Mouse (Mus musculus) gastrocnemius, postnatal 36 days (tissue): Measurements from ENCODE around the gene Trpm8. TPM values are rescaled to one million over a fixed set of nuclear protein-coding genes. Genes with fewer than 3 reads are reported as not detected.

Experiments used
- DNase-seq, 2 experiments: peaks; one replicate each; pipeline ENCODE4 v3.0.0; 2022
- intact Hi-C: fragments of 180-260 bp; cut with DNase I; formaldehyde crosslinking; loops from one replicate; pipeline ENCODE4 v1.15.1; 2025
- total RNA-seq, 2 experiments: library from RNA; stranded (reverse); gene quantifications; 2 replicates each; pipeline ENCODE4 v1.2.3; 2021

Trpm8 gene
- total RNA-seq, 2 experiments from 2014 or later = not detected

GRCm38 (mm10) chr1:88280006-88280690, 2.7 kb downstream of the Trpm8 start:
- DNase-seq = no peak

GRCm38 (mm10) chr1:88282301-88282700, 4.8 kb downstream of the Trpm8 start:
- DNase-seq = no peak
- intact Hi-C loops = no loop called here

More at GRCm38 (mm10) chr1:88280006-88280690, 2.7 kb downstream of the Trpm8 start:
- intact Hi-C loops = no loop called here

- intact Hi-C loops = no loop called here
- DNase-seq = no peak
Measured at GRCm38 (mm10) chr1:88283376-88284227, 6.1 kb downstream of the Trpm8 start.

- intact Hi-C loops = no loop called here
- no peak for DNase-seq
Measured at GRCm38 (mm10) chr1:88284228-88284945, 6.9 kb downstream of the Trpm8 start.

- intact Hi-C loops = no loop called here
- DNase-seq = no peak
Measured at GRCm38 (mm10) chr1:88284946-88285320, 7.5 kb downstream of the Trpm8 start.

- intact Hi-C loops = no loop called here
- DNase-seq = no peak
Measured at GRCm38 (mm10) chr1:88285652-88286051, 8.2 kb downstream of the Trpm8 start.

GRCm38 (mm10) chr1:88286136-88286845, 8.8 kb downstream of the Trpm8 start:
- intact Hi-C loops = no loop called here
- no peak for DNase-seq

- no peak for DNase-seq
- intact Hi-C loops = no loop called here
Measured at GRCm38 (mm10) chr1:88286887-88287696, 9.6 kb downstream of the Trpm8 start.

- intact Hi-C loops = no loop called here
Measured at GRCm38 (mm10) chr1:88287697-88287980, 10.2 kb downstream of the Trpm8 start.

GRCm38 (mm10) chr1:88288056-88288788, 10.8 kb downstream of the Trpm8 start:
- intact Hi-C loops = no loop called here
- no peak for DNase-seq

More at GRCm38 (mm10) chr1:88287697-88287980, 10.2 kb downstream of the Trpm8 start:
- DNase-seq = no peak

- intact Hi-C loops = no loop called here
- no peak for DNase-seq
Measured at GRCm38 (mm10) chr1:88288789-88289127, 11.3 kb downstream of the Trpm8 start.

GRCm38 (mm10) chr1:88289152-88289551, 11.7 kb downstream of the Trpm8 start:
- no peak for DNase-seq
- intact Hi-C loops = no loop called here

GRCm38 (mm10) chr1:88289917-88290316, 12.5 kb downstream of the Trpm8 start:
- intact Hi-C loops = no loop called here
- DNase-seq = no peak

GRCm38 (mm10) chr1:88290511-88290910, 13.1 kb downstream of the Trpm8 start:
- intact Hi-C loops = no loop called here
- DNase-seq = no peak

GRCm38 (mm10) chr1:88291409-88292005, 14.0 kb downstream of the Trpm8 start:
- DNase-seq = no peak
- intact Hi-C loops = no loop called here

GRCm38 (mm10) chr1:88292057-88292456, 14.6 kb downstream of the Trpm8 start:
- DNase-seq = no peak
- intact Hi-C loops = no loop called here

- intact Hi-C loops = no loop called here
- DNase-seq = no peak
Measured at GRCm38 (mm10) chr1:88294650-88295049, 17.2 kb downstream of the Trpm8 start.

GRCm38 (mm10) chr1:88296171-88296920, 18.9 kb downstream of the Trpm8 start:
- no peak for DNase-seq
- intact Hi-C loops = no loop called here
